Mouse (Mus musculus) spleen, adult 18-20 months (tissue): ENCODE data around the gene Rrp8.

ENCODE experiments used
- DNase-seq, 2 experiments: peaks; one replicate each; pipeline ENCODE4 v3.0.0; 2022; ENCODE audit warnings: mixed read lengths in 2 of 2

Rrp8 gene

DNA sequence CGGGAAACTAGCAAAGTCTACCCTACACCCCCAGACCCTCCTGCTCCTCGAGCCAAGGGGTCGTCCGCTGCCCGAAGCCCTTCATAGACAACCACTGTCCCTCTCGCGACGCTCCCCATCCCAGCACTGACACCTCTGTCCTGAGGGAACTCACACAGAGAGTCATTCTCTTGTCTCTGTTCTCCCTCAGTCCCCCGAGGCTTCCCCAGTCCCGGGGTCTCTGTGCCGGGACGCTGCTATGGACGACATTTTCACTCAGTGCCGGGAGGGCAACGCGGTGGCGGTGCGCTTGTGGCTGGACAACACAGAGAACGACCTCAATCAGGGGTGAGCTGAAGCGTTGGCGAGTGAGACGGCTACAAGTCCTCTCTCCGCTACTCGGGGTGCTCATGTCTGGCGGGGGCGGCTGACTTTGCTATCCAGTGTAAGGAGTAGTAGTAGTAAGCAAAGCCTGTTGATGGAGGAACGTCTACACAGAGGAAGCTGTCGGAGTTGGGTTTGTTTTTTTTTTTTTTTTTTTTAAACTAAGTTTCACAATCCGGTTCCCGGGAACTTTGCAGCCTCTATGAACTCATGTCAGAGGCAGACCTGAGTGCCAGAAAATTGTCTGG is at the start of gene Rrp8:
Gene Rrp8, minus strand, starts transcription at position 475 of the 611 bp plus-strand sequence.
- DNase-seq: peak in 1 of 2 experiments; percentile 52

DNA sequence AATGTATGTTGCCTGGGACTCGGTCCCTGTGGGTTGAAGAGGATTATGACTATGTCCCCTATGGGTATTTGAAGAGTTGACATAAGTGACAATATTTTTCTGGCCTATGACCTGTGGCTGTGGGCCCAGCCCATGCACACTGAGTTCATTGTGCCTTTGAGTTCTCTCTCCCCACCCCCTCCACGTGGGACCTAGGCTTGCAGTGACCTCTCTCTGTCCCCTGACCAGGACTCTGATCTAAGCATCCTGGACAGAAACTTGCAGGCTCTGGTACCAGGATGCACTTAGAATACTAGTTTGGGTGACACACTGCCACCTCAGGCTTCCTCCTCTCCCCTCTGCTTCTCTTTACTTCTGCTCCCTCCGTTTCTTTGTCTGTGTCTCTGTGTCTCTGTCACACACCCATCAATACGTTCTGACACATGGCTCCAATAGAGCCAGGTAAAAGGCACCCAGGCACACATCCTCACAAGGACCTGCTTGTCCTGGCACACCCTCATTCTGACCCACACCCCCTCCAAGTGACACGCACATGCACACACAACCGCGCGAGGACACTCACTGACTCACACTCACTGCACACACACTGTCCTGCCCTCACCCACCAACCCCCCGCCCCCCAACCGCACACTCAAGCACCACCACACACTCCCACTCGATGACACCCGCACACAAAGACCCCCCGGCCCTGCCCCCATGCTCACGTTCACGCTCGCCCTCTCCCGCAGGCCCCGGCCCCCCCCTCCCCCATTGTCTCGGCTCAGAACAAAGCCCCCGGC is 49.5 kb upstream of the Rrp8 start:
- DNase-seq: no peak

DNA sequence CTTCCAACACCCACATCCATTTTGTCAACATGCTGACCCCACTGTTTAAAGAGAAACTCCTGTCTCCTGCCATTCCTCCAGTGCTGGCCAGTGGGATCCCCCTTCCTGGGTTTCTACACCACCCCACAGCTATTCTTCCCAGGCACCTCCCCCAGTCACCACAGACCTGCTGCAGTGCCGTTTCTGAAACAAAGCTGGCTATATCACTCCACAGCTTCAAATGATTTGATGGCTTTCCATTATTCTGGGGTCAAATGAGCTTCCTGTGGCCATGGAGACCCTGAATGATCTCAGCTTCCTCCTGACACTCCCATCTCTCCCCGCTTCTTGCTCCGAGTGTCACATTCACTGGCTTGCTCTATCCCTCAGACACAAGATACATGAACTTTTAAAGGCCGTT is 47.4 kb upstream of the Rrp8 start:
- no peak for DNase-seq

DNA sequence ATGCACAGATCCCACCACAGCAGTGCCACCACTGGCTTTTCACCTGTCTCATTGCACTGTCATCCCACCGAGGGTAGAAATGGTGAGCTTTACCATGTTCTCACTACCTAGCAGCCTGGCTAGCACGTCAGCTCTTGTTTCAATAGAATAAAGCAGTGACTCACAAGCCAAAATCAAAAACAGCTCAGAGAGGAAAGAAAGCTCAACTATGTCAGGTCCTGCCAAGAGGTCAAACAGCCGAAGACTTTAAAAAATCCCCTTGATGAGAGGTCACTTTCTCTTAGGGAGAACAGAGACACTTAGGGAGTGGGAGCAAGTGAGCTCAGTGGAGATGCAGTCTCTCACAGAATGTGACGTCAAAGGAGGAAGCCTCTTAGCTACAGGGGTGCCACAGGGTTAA is 46.7 kb upstream of the Rrp8 start:
- no peak for DNase-seq

DNA sequence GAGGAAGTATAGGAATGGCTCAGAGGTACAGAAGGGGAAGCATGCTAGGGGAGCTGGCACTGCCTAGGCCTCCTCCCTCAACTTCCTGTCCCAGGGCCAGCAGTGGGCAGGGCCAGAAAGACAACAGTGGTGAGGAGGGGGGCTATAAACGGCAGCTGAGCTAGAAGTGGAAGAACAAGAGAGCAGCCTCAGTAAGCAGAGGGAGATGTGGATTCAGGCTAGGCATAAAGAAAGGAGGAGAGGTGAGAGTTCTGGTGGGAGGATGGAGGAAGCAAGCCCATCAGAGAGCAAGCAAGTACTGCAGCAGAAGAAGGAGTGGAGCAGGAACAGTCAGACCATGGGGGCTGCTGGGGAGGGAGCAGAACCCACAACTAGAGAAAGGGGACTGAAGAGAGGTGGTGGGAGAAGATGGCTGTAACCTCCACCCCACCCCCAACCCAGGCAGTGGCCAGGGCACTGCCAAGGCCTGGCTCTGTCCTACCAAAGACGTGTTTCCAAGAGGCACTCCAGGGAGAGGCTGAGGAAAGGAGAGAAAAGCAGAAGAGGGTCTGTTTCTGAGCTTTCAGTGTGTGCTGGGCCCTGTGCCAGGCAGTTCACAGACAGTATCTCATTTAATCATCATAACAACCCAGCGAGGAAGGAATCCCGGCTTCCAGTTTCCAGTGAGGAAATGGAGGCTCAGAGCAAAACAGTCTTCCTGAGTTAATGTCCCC is 41.5 kb upstream of the Rrp8 start:
- peak in 1 of 2 experiments; percentile 51 for DNase-seq

DNA sequence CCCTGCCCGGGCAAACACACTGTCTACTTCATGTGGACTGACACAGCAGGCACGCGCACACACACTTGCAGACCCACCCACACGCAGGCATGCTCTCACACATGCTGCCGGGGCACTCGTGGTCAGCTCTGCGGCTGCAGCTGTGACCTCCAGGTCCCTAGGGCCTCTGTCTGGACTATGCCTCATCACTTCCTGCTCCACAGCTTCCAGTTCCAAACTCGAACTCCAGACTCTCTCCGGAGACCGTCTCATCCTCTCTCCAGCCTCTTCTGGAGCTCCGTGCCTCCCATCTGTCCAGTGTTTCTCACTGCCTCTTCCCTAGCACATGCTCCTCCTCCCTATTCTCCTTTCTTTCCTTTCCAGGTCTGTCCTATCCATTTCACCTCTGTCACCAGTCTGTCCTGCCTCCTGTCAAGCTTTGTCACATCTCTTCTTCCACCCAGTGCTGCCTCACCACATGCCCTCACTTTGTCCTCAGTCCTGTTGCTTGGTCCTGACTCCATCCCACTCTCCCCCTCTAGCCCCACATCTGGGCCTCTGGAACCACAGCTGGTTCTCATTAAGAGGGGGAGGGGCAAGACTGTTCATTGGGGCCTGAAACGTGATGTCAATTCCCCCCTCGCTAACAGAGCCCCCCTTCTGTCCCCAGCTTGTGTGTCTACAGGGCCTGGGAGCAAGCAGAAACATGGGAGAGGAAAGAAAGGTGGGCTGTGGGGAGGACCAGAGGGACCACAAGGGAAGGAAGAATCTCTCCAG is 40.8 kb upstream of the Rrp8 start:
- peak in 1 of 2 experiments; percentile 26 for DNase-seq

DNA sequence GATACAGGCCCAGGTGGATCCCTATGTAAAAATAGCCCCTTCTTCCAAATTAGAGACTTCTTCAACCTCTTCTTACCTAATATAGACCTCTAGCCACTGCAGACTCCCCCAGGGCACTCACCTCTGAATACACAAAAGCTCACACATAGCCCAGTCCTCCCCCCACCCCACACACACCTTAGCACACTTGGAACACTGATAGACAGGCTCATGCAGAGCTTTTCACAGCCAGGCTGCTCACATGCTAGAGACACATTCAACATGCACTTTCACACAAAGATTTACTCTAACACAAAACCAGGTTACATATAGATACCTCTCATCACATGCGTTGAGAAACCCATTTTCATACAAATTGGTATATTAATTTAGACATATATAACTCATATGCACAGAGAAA is 40.1 kb upstream of the Rrp8 start:
- DNase-seq: no peak

DNA sequence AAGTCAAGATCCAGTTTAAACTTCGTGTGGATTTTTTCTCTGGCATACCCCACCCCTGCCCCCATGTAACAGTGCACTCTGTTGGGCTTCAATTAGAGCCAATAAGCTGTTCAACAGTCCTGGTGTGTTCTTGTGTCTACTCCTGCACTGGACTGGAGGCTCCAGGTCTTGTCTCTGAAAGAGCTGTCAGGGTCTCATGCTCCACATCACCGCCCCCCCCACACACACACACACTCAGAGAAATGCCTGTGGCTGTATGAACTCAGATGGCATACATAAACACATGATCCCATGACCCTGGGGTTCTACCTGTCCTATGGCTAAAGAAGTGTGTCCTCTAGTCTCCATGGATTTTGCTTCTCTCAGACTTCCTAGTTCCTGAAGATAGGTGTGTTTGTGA is 38.8 kb upstream of the Rrp8 start:
- no peak for DNase-seq

DNA sequence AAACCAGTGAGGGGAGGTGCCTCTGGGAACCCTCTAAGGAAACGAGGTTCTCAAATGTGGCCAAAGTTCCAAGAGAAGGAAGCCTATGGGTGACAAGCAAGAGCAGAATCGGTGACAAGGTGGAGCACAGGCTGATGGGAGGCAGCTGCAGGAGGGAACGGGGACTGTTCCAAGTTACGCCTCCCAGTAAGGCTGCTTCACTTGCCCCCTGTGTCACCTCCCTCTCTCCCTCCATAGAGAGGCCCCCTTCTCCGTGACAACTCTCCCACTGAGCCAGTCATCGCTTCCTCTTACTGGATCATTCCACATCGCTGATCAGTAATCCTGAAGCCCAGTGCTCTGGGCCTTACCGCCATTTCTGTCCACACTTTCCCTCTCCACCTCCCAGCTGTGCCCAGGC is 37.5 kb upstream of the Rrp8 start:
- DNase-seq: no peak

DNA sequence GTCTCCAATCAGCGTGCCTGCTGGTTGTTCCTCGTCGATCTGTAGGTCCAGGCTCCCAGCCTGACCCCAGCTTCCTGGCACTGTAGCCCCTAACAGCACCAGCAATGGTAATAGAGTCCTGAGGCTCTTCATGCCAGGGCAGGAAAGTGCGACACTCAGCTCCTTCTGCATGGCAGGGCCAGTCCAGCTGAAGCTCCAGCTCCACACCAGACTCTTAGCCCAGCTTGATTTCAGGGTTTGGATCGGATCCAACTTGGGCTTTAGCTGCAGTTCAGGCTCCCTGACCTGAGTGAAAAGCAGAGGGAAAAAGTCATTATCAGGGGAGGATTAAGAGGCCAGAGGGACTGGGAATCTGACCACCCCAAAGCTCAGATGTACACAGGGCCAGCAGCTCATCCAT is 35.9 kb upstream of the Rrp8 start:
- no peak for DNase-seq

DNA sequence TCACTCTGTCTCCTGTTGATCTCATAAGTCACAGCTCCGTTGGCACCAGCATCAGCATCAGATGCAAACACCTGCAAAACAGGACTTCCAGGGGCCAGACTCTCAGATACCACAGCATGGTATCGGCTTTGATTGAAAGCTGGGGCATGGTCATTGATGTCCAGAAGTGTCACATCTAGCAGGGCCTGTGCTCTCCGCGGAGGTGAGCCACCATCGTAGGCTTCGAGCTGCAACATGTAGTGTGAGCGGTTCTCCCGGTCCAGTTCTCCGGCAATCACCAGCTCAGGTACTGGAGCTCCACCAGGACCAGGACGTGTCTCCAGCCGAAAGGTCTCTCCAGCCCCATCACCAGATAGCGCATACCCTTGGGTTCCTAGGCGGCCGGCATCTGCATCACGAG is 35.1 kb upstream of the Rrp8 start:
- DNase-seq: no peak

DNA sequence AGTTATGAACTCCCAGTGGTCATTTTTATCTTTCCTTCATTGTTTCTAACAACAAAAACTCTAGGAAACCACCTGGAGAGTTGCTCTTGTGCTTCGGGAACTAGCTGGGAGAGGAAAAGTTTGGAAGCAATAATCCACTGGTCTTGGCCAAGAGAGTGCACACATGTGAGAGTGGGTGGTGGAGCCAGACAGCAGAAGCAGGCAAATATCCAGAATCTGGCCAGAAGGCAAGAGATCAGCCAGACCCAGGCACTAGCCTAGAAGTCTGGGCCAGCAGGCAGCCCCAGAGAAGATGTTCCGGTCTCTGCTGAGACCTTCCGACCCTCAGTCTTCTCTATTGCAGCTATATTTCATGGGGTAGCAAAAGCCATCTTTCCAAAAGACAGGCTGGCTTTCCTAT is 32.8 kb upstream of the Rrp8 start:
- no peak for DNase-seq

DNA sequence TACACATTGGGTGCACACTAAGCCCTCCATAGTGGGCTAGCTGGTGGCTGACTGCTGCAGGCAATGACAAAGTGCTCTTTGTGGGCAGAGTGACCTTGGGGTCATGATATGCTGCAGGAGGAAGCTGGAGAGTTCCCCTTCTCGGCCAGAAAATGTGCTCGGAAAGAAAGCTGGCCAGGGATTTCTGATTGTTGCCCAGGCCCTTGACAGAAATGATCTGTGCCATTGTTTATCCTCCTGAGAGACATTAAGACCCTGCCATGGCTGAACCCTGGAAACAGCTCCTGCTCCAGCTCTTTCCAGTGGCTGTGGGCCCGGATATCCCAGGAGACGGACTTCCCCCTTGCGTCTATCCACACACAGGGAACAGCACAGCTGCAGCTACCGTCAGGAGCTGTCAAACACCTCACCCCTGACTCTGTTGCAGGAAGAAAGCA is 30.6 kb upstream of the Rrp8 start:
- no peak for DNase-seq

DNA sequence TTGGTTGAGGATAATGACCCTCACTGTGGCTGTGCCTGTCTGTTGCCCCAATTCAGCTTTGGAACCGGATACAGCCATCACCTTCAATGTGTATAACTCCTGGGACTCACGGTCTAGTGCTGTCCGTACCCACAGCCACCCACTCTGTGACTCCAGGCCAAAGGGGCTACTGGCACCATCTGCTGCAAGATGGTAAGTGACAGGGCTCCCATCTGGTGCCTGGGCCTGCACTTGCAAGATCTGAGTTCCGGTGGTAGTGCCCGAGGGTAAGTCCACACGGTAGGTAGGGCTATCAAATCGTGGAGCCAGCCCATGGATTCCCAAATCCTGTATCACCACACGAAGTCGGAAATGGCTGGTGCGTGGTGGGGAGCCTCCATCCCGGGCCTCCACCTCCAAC is 27.1 kb upstream of the Rrp8 start:
- no peak for DNase-seq

DNA sequence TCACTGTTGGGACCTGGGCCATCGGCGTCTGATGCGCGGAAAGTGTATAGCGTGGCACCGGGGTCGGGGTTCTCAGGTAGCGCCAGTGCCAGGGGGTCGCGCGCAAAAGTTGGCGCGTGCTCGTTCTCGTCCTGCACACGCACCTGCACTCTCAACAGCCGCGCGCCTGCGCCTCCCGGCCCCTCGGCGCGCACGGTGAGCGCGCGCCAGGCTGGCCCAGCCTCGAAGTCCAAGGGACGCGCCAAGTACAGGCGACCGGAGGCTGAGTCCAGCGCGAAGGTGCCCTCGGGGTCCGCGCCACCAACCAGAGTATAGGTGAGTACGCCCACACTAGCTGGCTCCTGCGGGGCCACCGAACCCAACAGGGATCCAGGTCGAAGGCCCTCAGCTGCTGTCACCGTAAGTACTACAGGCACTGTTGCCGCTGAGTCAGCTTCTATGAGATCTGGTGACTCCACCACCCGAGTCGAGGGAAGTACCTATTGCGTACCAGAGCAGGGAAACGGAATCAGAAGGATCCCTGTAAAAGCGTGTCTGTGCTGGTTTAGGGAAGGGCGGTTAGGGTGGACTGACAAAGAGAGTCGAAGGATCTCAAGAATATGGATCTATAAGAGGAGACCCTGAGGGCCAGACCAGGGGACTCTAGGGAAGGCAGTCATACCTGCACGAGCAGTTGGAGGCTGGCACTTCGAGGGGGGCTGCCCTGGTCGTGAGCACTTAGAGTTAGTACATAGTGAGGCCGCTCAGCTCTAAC is 25.5 kb upstream of the Rrp8 start:
- no peak for DNase-seq

DNA sequence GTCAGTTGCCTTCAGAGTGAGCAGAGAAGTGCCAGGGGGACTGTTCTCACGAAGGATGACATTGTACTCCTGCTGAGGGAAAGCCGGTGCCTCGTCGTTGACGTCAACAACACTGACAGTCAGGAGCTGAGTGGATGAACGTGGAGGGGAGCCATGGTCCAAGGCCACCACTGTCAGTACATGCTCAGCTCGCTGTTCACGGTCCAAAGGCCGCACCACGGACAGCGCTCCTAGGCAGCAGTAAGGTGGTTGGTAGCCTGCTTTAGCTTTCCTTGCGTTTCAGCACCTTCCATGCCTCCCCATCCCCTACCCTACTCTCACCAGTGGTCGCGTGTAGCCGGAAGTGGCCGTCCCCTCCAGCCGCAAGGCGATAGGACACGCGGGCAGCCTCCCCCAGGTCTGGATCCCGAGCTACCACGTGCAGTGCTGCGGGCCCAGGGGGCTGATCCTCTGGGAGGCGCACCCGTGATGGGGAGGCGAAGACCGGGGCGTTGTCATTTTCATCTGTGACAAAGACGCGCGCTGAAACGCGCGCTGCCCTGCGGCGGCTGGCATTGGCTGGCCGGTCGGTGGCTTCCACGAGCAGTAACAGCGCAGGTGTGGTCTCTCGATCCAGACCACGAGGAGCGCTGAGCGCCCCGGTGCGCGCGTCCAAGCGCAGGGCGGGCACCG is 24.8 kb upstream of the Rrp8 start:
- DNase-seq: no peak

DNA sequence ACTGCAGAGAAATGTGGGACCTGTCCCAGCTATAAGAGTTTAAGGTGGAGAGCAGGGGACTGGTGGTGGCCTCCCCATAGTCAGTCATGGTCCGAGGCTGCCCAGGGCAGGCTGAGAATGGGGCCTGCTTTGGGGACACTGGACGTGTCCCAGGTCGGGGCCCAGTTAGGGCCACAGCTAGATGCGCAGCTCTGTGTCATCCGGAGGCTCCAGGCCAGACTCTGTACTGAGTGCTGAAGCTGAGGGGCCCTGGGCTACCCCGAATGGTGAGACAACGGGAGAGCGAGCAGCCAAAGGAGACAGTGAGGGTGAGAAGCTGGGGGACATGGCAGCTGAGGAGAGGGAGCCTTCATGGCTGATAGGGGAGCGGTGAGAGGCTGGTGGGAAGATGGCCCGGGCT is 16.1 kb upstream of the Rrp8 start:
- DNase-seq: no peak

DNA sequence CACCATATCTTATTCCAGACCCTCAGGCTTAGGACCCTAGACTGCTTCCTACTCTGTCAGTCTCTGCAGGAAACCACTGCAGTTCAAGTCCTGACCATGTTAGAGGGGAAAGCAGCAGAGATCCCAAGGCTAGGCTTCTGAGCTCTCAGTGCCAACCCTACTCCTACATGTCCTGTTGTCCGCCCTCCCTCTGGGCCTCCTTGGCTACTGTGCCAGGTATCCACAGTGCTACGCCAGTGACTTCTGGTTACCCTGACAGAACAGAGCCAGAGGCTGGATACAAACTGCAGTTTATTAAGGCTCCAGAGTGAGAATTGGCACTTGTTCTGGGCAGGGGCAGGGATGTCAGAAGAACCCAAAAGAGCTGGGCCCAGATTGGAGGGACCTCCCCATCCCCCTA is 15.5 kb upstream of the Rrp8 start:
- no peak for DNase-seq

DNA sequence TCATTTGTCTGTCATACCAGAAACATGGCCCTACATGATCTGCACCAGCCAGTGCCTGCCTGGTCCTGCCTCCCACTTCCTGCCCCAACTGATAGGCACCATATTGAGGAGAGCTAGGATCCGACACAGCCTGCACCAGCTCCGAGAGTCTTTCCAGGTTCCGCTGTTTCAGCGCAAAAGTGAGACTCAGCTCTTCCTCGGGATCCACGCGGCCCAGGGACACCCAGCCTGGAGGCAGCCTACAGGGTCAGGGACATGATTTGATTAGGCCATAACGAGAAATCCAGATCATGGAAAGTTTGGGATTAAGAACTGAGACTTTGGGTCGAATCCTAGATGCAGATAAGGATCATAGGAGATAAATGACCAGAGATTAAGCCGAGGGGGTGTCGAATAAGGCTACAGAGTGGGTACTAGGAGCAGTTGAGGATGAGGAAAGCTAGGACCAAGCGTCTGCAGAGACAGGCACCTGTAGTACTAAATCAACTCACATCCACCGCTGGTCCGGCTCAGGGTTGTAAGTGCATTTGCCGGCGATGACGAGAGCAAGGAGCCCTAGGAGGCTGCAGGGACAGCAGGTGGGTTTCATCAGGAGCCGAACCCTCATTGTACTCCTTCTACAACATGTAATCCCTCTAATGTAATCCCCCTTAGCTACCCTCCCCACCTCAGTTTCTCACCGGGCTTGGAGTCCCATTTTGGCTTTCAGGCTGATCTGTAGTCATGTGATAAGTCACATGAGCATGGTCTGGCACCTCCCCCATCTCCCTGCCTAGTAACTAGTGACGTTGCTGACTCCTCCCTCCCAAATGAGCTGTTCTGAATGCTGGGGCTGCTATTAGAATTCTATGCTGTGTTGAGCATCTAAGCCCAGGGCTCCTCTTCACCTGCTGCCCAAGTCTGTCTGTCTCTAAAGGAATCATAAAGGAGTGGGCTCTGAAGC is 14.6 kb upstream of the Rrp8 start, which contains the start of gene Tpp1:
Gene Tpp1, minus strand, starts transcription at position 745 of the 943 bp plus-strand sequence.
- DNase-seq: peak; percentile 79 to 83

DNA sequence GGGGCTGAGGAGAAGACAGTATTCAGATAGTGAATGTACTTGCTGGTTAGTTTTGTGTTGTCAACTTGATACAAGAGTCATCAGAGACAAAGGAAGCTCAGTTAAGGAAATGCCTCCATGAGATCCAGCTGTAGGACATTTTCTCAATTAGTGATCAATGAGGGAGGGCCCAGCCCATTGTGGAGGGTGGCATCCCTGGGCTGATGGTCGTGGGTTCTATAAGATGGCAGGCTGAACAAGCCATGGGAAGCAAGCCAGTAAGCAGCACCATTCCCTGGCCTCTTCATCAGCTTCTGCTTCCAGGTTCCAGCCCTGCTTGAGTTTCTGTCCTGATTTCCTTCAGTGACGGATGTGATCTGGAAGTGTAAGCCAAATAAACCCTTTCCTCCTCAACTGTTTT is 10.6 kb upstream of the Rrp8 start:
- no peak for DNase-seq
